Mouse (Mus musculus) layer of hippocampus, adult 2 months (tissue): ENCODE data around the gene Sh2b2. TPM values are rescaled to one million over a fixed set of nuclear protein-coding genes. Genes with fewer than 3 reads are reported as not detected.
A peak's percentile ranks its signal among the peaks of the same experiment; 100 is the strongest.

Source experiments
- DNase-seq, 2 experiments: peaks; one replicate each; pipeline ENCODE4 v3.0.0; 2022; ENCODE audit warnings: low spot score in 2 of 2
- H3K27ac ChIP-seq: fragments of 200-600 bp; 2 replicates; pipeline ENCODE4 v1.8.1; 2022
- H3K4me3 ChIP-seq: fragments of 200-600 bp; 2 replicates; pipeline ENCODE4 v1.8.1; 2022; ENCODE audit warnings: mild to moderate bottlenecking
- CTCF ChIP-seq: fragments of 200-600 bp; conservative IDR thresholded peaks from 2 replicates; pipeline ENCODE4 v1.8.1; 2022; ENCODE audit warnings: antibody characterized with exemption, mild to moderate bottlenecking, moderate library complexity
- total RNA-seq, 2 experiments: library from RNA; stranded (reverse); gene quantifications; 2 replicates each; pipeline ENCODE4 v1.2.3; 2021

The Sh2b2 gene
- total RNA-seq, 2 experiments from 2014 or later = 4.5 to 4.6 TPM

- Histone ChIP-seq H3K27ac (no peak overlapping the region), H3K4me3 (no peak overlapping the region)
- peak; percentile 95 for TF ChIP-seq CTCF
- peak; percentile 50 to 91 for DNase-seq
Observed at GRCm38 (mm10) chr5:136252899-136253298, 6.5 kb upstream of the Sh2b2 start.

DNA sequence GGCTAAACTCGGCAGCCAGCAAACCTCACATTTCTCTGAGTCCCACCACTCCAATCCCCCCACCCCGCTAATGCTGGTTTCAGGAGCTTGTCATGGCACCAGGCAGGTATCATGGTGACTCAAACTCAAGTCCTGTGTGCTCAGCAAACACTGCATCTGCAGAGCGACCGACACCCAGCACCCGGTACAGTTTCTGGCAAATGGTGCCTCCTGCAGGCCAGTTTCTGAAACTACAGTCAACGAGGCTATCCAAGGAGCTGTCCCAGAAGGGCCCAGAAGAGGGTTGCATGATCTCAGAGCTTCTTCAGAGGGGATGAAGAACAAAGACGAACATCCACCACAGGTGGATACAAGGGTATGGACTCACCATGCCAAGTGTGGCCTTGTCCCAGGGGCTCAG, 4.6 kb upstream of the Sh2b2 start:
- TF ChIP-seq CTCF = peak; percentile 79
- Histone ChIP-seq H3K4me3 (no peak overlapping the region), H3K27ac (no peak overlapping the region)
- DNase-seq = peak in 1 of 2 experiments; percentile 50

GRCm38 (mm10) chr5:136248441-136248840, 2.1 kb upstream of the Sh2b2 start:
- no peak for DNase-seq
- no peak overlapping the region for H3K4me3 ChIP-seq
- TF ChIP-seq CTCF = no peak
- H3K27ac ChIP-seq = no peak overlapping the region

DNA sequence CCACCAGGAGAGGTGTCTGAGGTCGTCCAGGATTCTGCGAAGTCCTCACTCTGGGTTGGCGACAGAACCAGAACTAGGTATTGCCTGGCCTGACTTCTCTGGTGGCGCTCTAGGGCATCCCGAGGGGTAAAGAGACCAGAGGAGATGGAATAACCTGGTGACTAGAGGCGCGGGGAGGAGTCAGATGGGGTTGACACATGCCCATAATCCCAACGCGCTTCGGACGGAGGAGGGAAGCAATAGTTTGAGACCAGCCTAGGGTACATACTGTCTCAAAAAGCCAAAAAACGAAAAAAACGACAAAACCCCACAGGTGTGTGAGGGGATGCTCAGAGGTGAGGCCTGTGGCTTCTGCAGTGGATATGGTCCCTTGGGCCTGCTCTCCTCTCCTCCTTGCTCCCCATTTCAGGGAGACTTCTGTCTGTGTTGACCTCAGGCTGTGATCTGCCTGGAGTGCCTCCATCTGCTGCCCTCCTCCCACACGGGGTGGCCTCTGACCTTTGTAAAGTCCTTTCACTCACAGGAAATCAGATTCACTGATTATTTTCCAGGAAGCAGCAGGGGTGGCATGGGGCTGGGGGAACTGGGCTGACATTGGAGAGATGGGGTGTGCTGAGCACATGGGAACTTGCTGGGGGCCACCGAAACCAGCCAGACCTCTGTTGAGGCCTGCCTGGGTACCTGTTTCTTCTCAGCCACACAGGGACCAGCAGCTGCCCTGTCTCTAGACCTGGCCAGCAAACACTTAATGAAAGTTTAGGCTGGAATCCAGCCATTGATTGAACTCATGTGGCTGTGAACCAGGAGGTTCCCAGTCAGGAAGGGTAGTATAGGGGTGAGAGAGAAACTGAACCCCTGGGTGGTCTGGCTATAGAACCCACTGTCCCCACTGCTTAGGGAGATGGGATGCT, 560 bp downstream of the Sh2b2 start:
- no peak for DNase-seq
- TF ChIP-seq CTCF = no peak
- H3K4me3 ChIP-seq = peak overlapping the region; percentile 68
- H3K27ac ChIP-seq = no peak overlapping the region; the same call in 1 of the 2 replicates

- DNase-seq = peak; percentile 82 to 83
- Histone ChIP-seq H3K4me3 (peak overlapping the region; percentile 68), H3K27ac (peak overlapping the region; percentile 69)
- 0 out of 2 replicates have a peak, but pooled peaks have one; percentile 4 for TF ChIP-seq CTCF
Observed at GRCm38 (mm10) chr5:136244762-136245540, 1.4 kb downstream of the Sh2b2 start.

- Histone ChIP-seq H3K27ac (peak overlapping the region; percentile 51; the same call in 1 of the 2 replicates), H3K4me3 (peak overlapping the region; percentile 68)
- TF ChIP-seq CTCF = no peak
- no peak for DNase-seq
Observed at GRCm38 (mm10) chr5:136243851-136244761, 2.2 kb downstream of the Sh2b2 start.

GRCm38 (mm10) chr5:136241161-136241560, 5.2 kb downstream of the Sh2b2 start:
- H3K27ac ChIP-seq = no peak overlapping the region
- no peak for TF ChIP-seq CTCF
- H3K4me3 ChIP-seq = no peak overlapping the region
- DNase-seq = no peak

GRCm38 (mm10) chr5:136240381-136240780, 6.0 kb downstream of the Sh2b2 start:
- DNase-seq = no peak
- TF ChIP-seq CTCF = no peak
- H3K4me3 ChIP-seq = no peak overlapping the region
- H3K27ac ChIP-seq = no peak overlapping the region

DNA sequence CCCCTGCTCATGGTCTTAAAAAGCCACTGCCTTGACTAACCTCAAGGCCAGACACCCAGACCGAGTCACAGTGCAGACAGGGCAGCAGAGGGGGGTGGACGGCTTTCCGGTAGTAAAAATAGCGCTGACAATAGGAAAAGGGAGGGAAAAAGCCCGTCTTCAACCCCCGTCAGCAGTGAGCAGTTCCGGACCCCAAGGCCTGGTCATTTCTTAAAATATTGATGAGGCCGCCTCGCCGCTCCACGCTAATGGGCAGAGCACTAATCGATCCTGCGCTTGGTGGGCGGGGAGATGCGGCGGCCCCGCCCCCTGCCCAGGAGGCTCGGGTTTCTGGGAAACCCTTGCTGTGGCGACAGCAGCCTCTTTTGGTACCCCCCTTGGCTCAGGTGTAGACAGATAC, 8.7 kb downstream of the Sh2b2 start:
- DNase-seq = no peak
- TF ChIP-seq CTCF = no peak
- Histone ChIP-seq H3K4me3 (peak overlapping the region; percentile 49), H3K27ac (no peak overlapping the region)

- no peak for TF ChIP-seq CTCF
- Histone ChIP-seq H3K4me3 (no peak overlapping the region), H3K27ac (no peak overlapping the region)
- no peak for DNase-seq
Observed at GRCm38 (mm10) chr5:136236611-136237010, 9.7 kb downstream of the Sh2b2 start.

GRCm38 (mm10) chr5:136230348-136231035, 15.9 kb downstream of the Sh2b2 start:
- no peak for TF ChIP-seq CTCF
- H3K27ac ChIP-seq = no peak overlapping the region
- no peak for DNase-seq
- H3K4me3 ChIP-seq = no peak overlapping the region
